10 mouse cellular contexts compared by ENCODE assay signal in the genomic region with DNA sequence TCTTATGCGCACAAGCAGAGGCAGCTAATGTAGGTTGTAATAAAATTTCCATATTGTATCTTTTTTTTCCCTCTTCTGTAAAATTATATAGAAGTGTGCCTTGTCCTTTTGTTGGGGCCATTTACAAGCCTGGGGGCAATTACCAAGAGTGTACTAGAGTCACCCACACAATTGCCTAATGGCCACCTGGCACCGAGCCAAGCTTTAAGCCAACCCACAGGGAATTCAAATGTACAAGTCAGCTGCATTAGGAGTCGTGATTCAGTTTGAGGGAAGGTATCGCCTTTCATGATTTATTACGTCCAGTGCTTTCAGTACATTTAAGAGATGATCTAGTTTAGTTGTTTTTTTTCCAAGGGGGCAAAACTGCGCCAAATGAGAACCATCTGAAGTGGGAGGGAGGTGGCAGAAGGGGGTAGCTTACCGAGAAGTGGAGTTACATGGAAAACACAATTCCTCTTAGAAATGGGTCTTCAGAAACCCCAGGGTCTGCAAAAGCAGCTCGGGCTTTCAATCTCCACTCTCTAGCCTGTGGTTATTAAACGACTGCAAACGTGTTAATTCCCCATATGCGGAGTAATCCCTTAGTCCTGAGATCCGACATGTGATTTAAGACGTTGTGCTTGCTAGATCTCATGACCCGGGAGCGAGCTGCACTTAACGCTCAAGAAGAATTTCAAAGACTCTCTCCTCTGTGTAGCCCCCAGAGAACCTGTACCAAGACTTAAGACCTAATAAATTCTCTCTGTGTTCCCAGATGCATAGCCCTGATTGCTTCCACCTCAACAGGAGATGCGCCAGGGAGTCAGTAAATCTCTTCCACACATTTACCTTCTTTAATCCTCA.
A peak's percentile ranks its signal among the peaks of the same experiment; 100 is the strongest.
DNase-seq lines count a peak whose midpoint lies in the region; ATAC-seq and TF ChIP-seq lines count a peak whose summit lies in the region.
"Had no signal": no experiment of that assay in that cellular context is flagged by ENCODE, and none has a peak within 500 bp of the region (broad histone marks: within the 10 kb centered on the region; RNA-seq: fewer than 3 reads in every experiment).

No protein-coding gene starts in this region.

- no peak overlapping the region for H3K4me2 ChIP-seq in midbrain, embryonic 13.5 days (replicated peaks)
- H3K4me2 ChIP-seq in midbrain, embryonic 11.5 days, result no peak overlapping the region
- H3K4me2 ChIP-seq in hindbrain, postnatal 0 days (ENCODE audit: low read depth, low read length), result no peak overlapping the region
- no peak overlapping the region for H3K4me2 ChIP-seq in stomach, postnatal 0 days (replicated peaks; ENCODE audit: low read depth)
- H3K4me2 ChIP-seq: heart, embryonic 11.5 days had no signal

- no peak for TF ChIP-seq EP300 in stomach, postnatal 0 days (optimal IDR thresholded peaks at IDR 0.05)

- H3K27ac ChIP-seq in midbrain, embryonic 13.5 days, result no peak overlapping the region
- H3K27ac ChIP-seq in midbrain, embryonic 11.5 days (ENCODE audit: low read depth, low read length), result no peak overlapping the region
- no peak overlapping the region for H3K27ac ChIP-seq in hindbrain, postnatal 0 days
- no peak overlapping the region for H3K27ac ChIP-seq in stomach, postnatal 0 days (replicated peaks)
- H3K27ac ChIP-seq: left cerebral cortex, adult 2 months had no signal

- peak; percentile 38 for DNase-seq in adrenal gland, postnatal 10 days
- no peak for DNase-seq in adrenal gland, adult 18-20 months (ENCODE audit: low spot score in 2 of 2)
- no peak for DNase-seq in midbrain, embryonic 11.5 days (ENCODE audit: low spot score, missing footprints)
- peak; percentile 51 for DNase-seq in hindbrain, postnatal 0 days (ENCODE audit: low spot score)
- DNase-seq in stomach, postnatal 0 days (ENCODE audit: low spot score), result peak; percentile 17
- DNase-seq in cerebellum, adult 11-12 months, result no peak
- no peak for DNase-seq in thymus, postnatal 0 days (ENCODE audit: low spot score)

- no peak for TF ChIP-seq CTCF in hindbrain, postnatal 0 days (IDR thresholded peaks at IDR 0.05; ENCODE audit: low read depth)
- no peak for TF ChIP-seq CTCF in stomach, postnatal 0 days (IDR thresholded peaks at IDR 0.05; ENCODE audit: low read depth)

- H3K9me3 ChIP-seq in midbrain, embryonic 13.5 days, result no peaks in the 10 kb centered on the region
- no peaks in the 10 kb centered on the region for H3K9me3 ChIP-seq in midbrain, embryonic 11.5 days (ENCODE audit: control insufficient read depth, low read length)
- no peaks in the 10 kb centered on the region for H3K9me3 ChIP-seq in hindbrain, postnatal 0 days (ENCODE audit: low read length)
- H3K9me3 ChIP-seq in stomach, postnatal 0 days (ENCODE audit: control insufficient read depth, low read length), result no peaks in the 10 kb centered on the region

- H3K27me3 ChIP-seq in midbrain, embryonic 13.5 days, result no peaks in the 10 kb centered on the region
- no peaks in the 10 kb centered on the region for H3K27me3 ChIP-seq in midbrain, embryonic 11.5 days (ENCODE audit: control insufficient read depth, insufficient read depth, low read length)
- H3K27me3 ChIP-seq in hindbrain, postnatal 0 days (ENCODE audit: insufficient read depth, low read length), result no peaks in the 10 kb centered on the region
- H3K27me3 ChIP-seq in stomach, postnatal 0 days (ENCODE audit: control insufficient read depth, insufficient read depth, low read length), result no peaks in the 10 kb centered on the region

- H3K36me3 ChIP-seq in midbrain, embryonic 13.5 days, result no peaks in the 10 kb centered on the region
- H3K36me3 ChIP-seq in midbrain, embryonic 11.5 days (ENCODE audit: control insufficient read depth, insufficient read depth, low read length), result no peaks in the 10 kb centered on the region
- H3K36me3 ChIP-seq in hindbrain, postnatal 0 days (ENCODE audit: insufficient read depth, low read length), result no peaks in the 10 kb centered on the region
- no peaks in the 10 kb centered on the region for H3K36me3 ChIP-seq in stomach, postnatal 0 days (ENCODE audit: control insufficient read depth, insufficient read depth, low read length)

- peak; percentile 83 for ATAC-seq in midbrain, embryonic 13.5 days
- ATAC-seq in midbrain, embryonic 11.5 days (ENCODE audit: low FRiP score), result no peak
- ATAC-seq in hindbrain, postnatal 0 days, result no peak
- ATAC-seq in stomach, postnatal 0 days (ENCODE audit: low FRiP score, low TSS enrichment), result no peak

- peaks cover 15% of the 10 kb centered on the region for H3K4me1 ChIP-seq in midbrain, embryonic 13.5 days (replicated peaks)
- H3K4me1 ChIP-seq in midbrain, embryonic 11.5 days (ENCODE audit: control insufficient read depth, insufficient read depth, low read length), result no peaks in the 10 kb centered on the region
- H3K4me1 ChIP-seq in hindbrain, postnatal 0 days (ENCODE audit: insufficient read depth, low read length), result 0 out of 2 replicates have a peak, but pooled peaks cover 4% of the 10 kb centered on the region
- H3K4me1 ChIP-seq in stomach, postnatal 0 days (replicated peaks; ENCODE audit: control insufficient read depth, insufficient read depth), result no peaks in the 10 kb centered on the region

- H3K4me3 ChIP-seq in midbrain, embryonic 13.5 days (replicated peaks), result no peak overlapping the region
- no peak overlapping the region for H3K4me3 ChIP-seq in midbrain, embryonic 11.5 days (ENCODE audit: low read depth, low read length)
- no peak overlapping the region for H3K4me3 ChIP-seq in hindbrain, postnatal 0 days (ENCODE audit: low read length)
- no peak overlapping the region for H3K4me3 ChIP-seq in stomach, postnatal 0 days (ENCODE audit: low read depth, low read length)
- H3K4me3 ChIP-seq: left cerebral cortex, adult 2 months had no signal

- H3K9ac ChIP-seq in midbrain, embryonic 13.5 days (replicated peaks), result no peak overlapping the region
- no peak overlapping the region for H3K9ac ChIP-seq in midbrain, embryonic 11.5 days (ENCODE audit: low read length)
- H3K9ac ChIP-seq in hindbrain, postnatal 0 days (replicated peaks; ENCODE audit: low read length), result no peak overlapping the region
- H3K9ac ChIP-seq in stomach, postnatal 0 days (ENCODE audit: low read length), result no peak overlapping the region

- 45% methylated on average over 17 of the region's 17 CpGs for WGBS in midbrain, embryonic 13.5 days
- WGBS in midbrain, embryonic 11.5 days, result 78% methylated on average over 17 of the region's 17 CpGs
- 55% methylated on average over 17 of the region's 17 CpGs for WGBS in hindbrain, postnatal 0 days
- 46% methylated on average over 17 of the region's 17 CpGs for WGBS in stomach, postnatal 0 days

Comparison
In these comparisons a context has a peak if more than half of its experiments do, and no peak if none do; other contexts are left out.
1. DNase-seq: peak in adrenal gland, postnatal 10 days (single experiment), hindbrain, postnatal 0 days (single experiment) and stomach, postnatal 0 days (single experiment); none in adrenal gland, adult 18-20 months (0 of 2), midbrain, embryonic 11.5 days (single experiment), cerebellum, adult 11-12 months (single experiment) and thymus, postnatal 0 days (single experiment).